Mouse (Mus musculus): ENCODE measurements around the gene Smagp. TPM values are rescaled to one million over a fixed set of nuclear protein-coding genes. Genes with fewer than 3 reads are reported as not detected.

Smagp gene
- polyA plus RNA-seq, 1 experiment from 2014 or later, result 9.3 TPM

DNA sequence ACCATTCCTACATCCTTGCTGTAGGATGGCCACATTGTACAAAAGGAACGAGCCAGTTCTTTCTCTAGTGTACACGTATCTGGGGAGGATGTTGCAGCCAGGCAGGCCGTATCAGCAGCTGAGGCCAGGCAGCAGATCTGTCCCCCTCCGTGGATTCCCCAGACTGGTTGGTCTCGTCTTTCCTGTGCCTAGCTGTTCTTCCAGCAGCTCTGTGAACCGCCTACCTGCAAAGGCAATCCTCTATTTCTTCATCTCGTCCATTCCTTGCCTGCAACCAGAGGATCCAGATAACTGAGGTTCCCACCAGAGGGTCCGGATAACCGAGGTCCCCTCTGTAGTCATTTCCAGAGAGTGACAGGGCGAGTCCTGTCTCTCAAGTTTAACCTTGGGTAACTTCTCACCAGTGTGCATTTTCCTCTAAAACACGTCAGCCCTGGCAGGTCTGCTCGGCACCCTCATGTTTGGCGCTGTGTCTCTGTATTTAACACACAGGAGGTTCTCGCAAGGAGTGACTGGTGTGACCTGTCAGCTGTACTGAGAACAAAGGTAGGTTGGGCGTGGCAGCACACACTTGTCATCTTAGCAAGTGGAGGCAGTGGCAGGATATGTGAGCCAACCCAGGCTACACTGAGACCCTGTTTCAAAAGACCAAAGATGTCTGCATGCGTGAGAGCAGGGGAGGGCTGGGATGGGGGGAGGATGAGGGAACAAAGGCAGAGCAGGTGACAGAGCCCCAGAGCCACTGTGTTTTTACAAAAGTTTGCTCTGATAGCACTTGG lies 3.4 kb upstream of the Smagp start:
- H3K27ac ChIP-seq (replicated peaks), result no peak overlapping the region
- 65% methylated on average over 16 of the region's 16 CpGs for WGBS (ENCODE audit: insufficient replicate concordance)
- H3K4me2 ChIP-seq, result no peak overlapping the region
- peaks cover 41% of the 10 kb centered on the region for H3K27me3 ChIP-seq
- H3K9ac ChIP-seq, result no peak overlapping the region
- H3K4me1 ChIP-seq (replicated peaks), result peaks cover 22% of the 10 kb centered on the region
- no peaks in the 10 kb centered on the region for H3K36me3 ChIP-seq (replicated peaks)
- ATAC-seq (ENCODE audit: insufficient read depth), result no peak
- no peak overlapping the region for H3K4me3 ChIP-seq (replicated peaks)
- no peaks in the 10 kb centered on the region for H3K9me3 ChIP-seq (replicated peaks)

DNA sequence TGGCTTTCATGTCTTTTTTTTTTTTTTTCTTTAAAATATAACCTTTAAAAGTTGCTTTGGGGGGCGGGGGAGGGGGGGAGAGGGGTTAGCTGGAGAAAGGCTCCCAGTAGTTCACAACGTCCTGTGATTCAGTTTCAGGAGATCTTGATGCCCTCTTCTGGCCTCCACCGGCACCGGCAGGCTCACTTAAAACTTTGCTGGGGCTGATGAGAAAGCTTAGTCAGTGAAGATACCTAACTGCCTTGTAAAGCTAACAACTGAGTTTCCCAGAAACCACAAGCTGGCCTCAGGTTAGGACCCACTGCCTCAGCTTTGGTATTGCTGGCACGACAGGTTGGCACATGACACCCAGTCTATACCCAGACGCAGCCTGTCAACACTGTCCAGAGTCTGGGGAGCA lies 921 bp upstream of the Smagp start:
- Histone ChIP-seq H3K4me2 (peak overlapping the region; percentile 71), H3K9me3 (replicated peaks) (no peaks in the 10 kb centered on the region), H3K4me1 (replicated peaks) (peaks cover 29% of the 10 kb centered on the region), H3K4me3 (replicated peaks) (peak overlapping the region; percentile 59; the same call in 1 of the 2 replicates), H3K36me3 (replicated peaks) (no peaks in the 10 kb centered on the region), H3K27ac (replicated peaks) (no peak overlapping the region), H3K27me3 (peaks cover 60% of the 10 kb centered on the region), H3K9ac (no peak overlapping the region)
- ATAC-seq (ENCODE audit: insufficient read depth), result no peak
- 8% methylated on average over 6 of the region's 6 CpGs for WGBS (ENCODE audit: insufficient replicate concordance)

DNA sequence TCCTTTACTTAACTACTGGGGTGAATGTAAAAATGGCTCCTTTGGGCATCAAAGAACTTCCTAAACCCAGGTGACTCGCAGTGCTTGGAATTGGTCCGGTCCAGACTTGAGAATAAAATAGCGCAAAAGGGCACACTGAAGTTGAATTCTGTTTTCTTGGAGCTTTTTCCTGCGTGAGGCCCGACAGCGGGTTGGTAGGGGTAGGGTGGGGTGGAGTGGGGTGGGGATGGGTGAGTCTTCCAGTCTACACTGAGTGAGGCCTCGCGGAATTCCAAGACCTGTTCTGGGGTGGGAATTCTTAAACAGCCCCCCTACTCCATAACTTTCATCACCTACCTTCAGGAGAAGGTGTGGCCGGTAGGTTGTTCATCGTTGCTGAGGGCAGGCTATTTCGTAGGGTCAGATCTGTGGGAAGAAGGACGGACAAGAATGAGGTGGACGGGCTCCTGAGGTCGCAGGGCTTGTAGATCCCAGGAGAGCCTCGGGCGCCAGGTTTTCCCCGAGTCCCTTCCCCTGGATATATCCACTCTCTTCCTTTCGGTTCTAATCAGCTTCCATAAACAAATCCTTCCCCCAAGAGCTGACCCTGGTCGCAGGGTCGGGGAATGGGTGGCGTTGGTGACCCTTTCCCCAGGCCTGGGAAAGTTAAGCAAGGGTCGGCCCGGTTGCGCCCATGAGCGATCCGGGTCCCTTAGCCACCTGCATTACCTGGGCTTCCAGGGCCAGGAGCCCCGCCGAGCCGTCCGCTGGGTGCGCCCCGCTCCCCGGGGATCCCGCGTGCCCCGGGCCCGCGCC lies 692 bp downstream of the Smagp start:
- H3K36me3 ChIP-seq (replicated peaks), result no peaks in the 10 kb centered on the region
- H3K4me2 ChIP-seq, result peak overlapping the region; percentile 71
- H3K4me3 ChIP-seq (replicated peaks), result peak overlapping the region; percentile 59
- no peaks in the 10 kb centered on the region for H3K9me3 ChIP-seq (replicated peaks)
- H3K27ac ChIP-seq (replicated peaks), result peak overlapping the region; percentile 24; the same call in 1 of the 2 replicates
- no peak for ATAC-seq (ENCODE audit: insufficient read depth)
- WGBS (ENCODE audit: insufficient replicate concordance), result 4% methylated on average over 38 of the region's 38 CpGs
- H3K27me3 ChIP-seq, result peaks cover 60% of the 10 kb centered on the region
- peak overlapping the region; percentile 35; the same call in 1 of the 2 replicates for H3K9ac ChIP-seq
- H3K4me1 ChIP-seq (replicated peaks), result peaks cover 46% of the 10 kb centered on the region

DNA sequence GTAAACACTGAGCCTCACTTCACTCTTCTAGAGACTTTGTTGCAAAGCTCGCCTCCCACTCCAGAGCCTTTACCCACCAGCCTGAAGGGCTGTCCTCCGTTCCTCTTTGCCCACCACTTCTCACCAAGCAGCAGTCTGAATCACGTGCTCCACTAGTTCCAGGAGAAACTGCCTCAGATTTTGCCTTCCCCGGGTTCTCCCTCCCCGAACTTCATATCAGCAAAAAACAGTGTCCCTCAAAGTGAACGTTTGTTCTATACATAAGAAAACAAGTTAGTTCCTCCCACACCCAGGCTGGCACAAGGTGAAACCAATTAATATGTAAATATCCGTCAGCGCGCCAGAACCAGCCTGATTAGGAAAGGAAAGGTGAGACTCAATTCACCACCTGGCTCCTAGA lies 1.5 kb downstream of the Smagp start:
- Histone ChIP-seq H3K4me1 (replicated peaks) (peaks cover 45% of the 10 kb centered on the region), H3K9me3 (replicated peaks) (no peaks in the 10 kb centered on the region), H3K27me3 (peaks cover 60% of the 10 kb centered on the region), H3K27ac (replicated peaks) (no peak overlapping the region), H3K4me3 (replicated peaks) (no peak overlapping the region), H3K36me3 (replicated peaks) (no peaks in the 10 kb centered on the region), H3K9ac (no peak overlapping the region), H3K4me2 (0 out of 2 replicates have a peak overlapping the region, but pooled peaks have one; percentile 1)
- ATAC-seq (ENCODE audit: insufficient read depth), result no peak
- 10% methylated on average over 9 of the region's 9 CpGs for WGBS (ENCODE audit: insufficient replicate concordance)

DNA sequence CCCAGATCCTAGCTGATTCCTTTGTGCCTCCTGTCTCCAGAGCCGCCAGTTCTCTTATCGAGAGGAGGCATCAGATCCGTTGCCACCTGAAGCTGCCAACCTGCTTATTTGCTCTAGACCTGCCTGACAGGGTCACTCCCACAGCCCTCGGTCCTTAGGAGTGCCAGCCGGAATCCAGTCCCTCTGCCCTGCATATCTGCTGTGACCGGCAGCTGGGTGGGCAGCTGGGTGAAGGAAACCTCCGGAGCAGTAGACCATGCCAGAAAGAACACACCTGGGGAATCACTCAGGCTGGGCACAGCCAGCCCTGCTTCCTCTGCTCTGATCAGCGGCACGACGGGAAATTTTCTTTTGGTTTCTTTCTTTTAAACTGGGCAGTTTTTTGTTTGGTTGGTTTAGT lies 3.4 kb downstream of the Smagp start:
- 67% methylated on average over 10 of the region's 10 CpGs for WGBS (ENCODE audit: insufficient replicate concordance)
- Histone ChIP-seq H3K27me3 (peaks cover 51% of the 10 kb centered on the region), H3K4me2 (no peak overlapping the region), H3K4me1 (replicated peaks) (peaks cover 45% of the 10 kb centered on the region), H3K9me3 (replicated peaks) (no peaks in the 10 kb centered on the region), H3K4me3 (replicated peaks) (no peak overlapping the region), H3K27ac (replicated peaks) (no peak overlapping the region), H3K9ac (no peak overlapping the region), H3K36me3 (replicated peaks) (no peaks in the 10 kb centered on the region)
- ATAC-seq (ENCODE audit: insufficient read depth), result no peak

DNA sequence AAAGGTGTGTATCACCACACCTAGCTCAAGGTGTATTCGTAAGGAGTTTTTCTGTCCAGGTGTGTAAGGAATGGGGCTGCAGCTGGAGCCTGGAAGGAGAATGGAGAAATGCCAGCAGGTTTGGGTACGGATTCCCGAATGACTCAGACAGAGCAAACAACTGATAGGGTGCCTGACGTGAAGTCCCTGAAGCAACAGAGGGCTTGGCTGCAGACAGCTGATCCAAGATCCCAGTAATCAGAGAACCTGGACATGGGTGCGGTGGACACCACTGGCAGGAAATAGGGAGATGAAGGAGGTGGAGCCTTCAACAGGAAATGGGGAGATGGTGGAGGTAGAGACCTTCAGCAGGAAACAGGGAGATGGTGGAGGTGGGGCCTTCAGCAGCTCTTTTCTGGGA lies 4.4 kb downstream of the Smagp start:
- WGBS (ENCODE audit: insufficient replicate concordance), result 56% methylated on average over 5 of the region's 5 CpGs
- Histone ChIP-seq H3K36me3 (replicated peaks) (no peaks in the 10 kb centered on the region), H3K4me1 (replicated peaks) (peaks cover 52% of the 10 kb centered on the region), H3K9me3 (replicated peaks) (no peaks in the 10 kb centered on the region), H3K9ac (no peak overlapping the region), H3K27ac (replicated peaks) (no peak overlapping the region), H3K4me3 (replicated peaks) (no peak overlapping the region), H3K27me3 (peaks cover 41% of the 10 kb centered on the region), H3K4me2 (no peak overlapping the region)
- no peak for ATAC-seq (ENCODE audit: insufficient read depth)

DNA sequence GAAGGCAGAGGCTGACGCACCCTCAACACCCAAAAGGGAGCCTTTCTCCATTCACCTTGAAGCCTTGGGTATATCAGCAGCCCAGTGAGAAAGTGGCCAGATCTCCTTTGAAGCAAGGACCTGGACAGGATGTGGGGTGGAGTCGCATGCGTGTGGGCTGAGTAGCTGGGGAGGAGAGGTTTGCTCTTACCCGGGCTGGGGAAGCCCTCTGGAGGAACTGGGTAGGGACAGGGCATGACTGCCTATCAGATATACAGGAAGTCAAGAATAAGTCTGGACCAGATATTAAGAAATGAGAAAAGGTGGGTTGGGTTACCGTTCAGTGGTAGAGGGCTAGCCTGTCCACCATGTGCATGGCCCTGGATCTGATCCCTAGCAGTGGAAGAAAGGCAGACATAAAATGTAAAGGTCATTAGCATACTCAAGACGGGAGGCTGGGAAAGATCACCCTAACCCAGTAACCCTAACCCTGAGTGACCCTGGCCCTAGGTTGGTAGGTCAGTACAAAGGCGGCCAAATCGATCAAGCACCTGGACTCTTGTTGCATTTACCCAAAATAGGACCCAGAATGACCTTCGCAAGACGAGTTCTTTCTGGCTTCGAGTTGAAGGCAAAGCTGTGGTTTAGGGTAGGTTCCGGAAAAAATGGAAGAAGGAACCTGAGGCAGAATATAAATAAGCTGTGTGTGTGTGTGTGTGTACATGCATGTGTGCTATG lies 5.1 kb downstream of the Smagp start:
- peaks cover 34% of the 10 kb centered on the region for H3K27me3 ChIP-seq
- H3K27ac ChIP-seq (replicated peaks), result no peak overlapping the region
- no peak overlapping the region for H3K4me3 ChIP-seq (replicated peaks)
- ATAC-seq (ENCODE audit: insufficient read depth), result no peak
- WGBS (ENCODE audit: insufficient replicate concordance), result 31% methylated on average over 12 of the region's 12 CpGs
- H3K4me2 ChIP-seq, result no peak overlapping the region
- no peak overlapping the region for H3K9ac ChIP-seq
- no peaks in the 10 kb centered on the region for H3K36me3 ChIP-seq (replicated peaks)
- H3K4me1 ChIP-seq (replicated peaks), result peaks cover 47% of the 10 kb centered on the region
- no peaks in the 10 kb centered on the region for H3K9me3 ChIP-seq (replicated peaks)

DNA sequence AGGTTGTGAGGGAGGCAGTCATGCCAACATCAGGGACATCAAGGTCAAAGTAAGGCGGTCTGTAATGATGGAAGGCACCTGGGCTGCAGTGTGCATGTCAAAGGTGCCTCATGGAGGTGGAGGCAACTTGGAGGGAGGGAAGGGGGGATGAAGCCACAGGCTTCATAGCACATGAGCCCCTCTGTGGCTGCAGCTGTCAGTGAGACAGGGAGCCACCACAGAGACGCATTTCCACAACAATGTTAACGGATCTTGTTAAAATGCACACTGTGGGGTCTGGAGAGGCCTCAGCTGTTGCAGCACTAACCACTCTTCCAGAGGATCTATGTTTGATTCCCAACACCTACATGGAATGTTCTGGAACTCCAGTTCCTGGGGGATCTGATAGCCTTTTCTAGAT lies 6.6 kb downstream of the Smagp start:
- WGBS (ENCODE audit: insufficient replicate concordance), result 65% methylated on average over 3 of the region's 3 CpGs
- H3K4me2 ChIP-seq, result no peak overlapping the region
- H3K9ac ChIP-seq, result no peak overlapping the region
- peaks cover 38% of the 10 kb centered on the region for H3K4me1 ChIP-seq (replicated peaks)
- H3K27ac ChIP-seq (replicated peaks), result no peak overlapping the region
- H3K36me3 ChIP-seq (replicated peaks), result no peaks in the 10 kb centered on the region
- no peak for ATAC-seq (ENCODE audit: insufficient read depth)
- no peaks in the 10 kb centered on the region for H3K9me3 ChIP-seq (replicated peaks)
- peaks cover 19% of the 10 kb centered on the region for H3K27me3 ChIP-seq
- no peak overlapping the region for H3K4me3 ChIP-seq (replicated peaks)

DNA sequence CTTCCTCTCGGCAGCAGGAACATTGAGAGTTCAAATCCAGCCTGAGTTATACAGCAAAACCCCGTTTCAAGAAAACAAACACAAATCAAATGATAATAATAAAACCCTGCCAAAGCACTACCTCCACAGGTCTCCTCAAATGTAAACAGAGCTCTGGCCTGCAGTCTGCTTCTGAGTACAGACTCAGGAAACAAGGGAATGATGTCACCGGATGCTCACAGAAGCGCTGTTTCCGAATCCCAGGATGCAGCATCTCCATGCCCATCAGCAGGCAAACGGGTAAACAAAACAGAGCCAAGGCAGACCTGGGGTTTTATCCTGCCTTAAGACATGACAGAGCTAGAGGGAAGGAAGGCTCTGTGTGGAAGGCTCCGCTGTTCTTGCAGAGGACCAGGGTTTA lies 7.9 kb downstream of the Smagp start:
- Histone ChIP-seq H3K9ac (no peak overlapping the region), H3K4me1 (replicated peaks) (peaks cover 43% of the 10 kb centered on the region), H3K9me3 (replicated peaks) (no peaks in the 10 kb centered on the region), H3K4me3 (replicated peaks) (no peak overlapping the region), H3K27me3 (peaks cover 8% of the 10 kb centered on the region), H3K27ac (replicated peaks) (no peak overlapping the region), H3K4me2 (no peak overlapping the region), H3K36me3 (replicated peaks) (no peaks in the 10 kb centered on the region)
- 41% methylated on average over 7 of the region's 7 CpGs for WGBS (ENCODE audit: insufficient replicate concordance)
- no peak for ATAC-seq (ENCODE audit: insufficient read depth)

DNA sequence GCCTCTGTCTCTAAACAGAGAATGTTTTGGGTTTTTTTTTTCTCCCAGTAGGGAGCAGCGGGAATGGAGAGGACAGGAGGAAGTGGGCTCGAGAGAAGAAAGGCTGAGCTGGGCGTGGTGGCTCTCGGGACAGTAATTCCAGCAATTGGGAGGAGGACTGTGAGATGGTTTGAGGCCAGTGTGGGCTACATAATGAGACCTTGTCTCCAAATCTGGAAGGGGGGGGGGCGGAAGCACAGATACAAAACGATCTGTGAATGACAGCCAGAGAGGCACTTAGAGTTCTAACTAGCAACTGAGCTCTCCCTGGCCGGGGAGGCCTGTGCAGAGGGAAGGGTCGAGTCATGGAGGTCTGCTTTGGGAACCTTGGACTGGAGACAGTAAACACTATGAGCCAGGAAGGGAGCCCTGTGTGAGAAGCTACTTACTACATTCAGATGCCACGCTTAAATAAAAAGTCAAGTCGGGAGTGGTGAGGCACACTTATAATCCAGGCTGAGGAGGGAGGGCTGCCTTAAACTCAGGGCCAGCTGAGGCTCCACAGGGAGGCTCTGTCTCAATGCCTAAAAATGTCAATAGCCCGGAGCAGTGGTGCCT lies 8.9 kb downstream of the Smagp start:
- no peak overlapping the region for H3K9ac ChIP-seq
- H3K27ac ChIP-seq (replicated peaks), result no peak overlapping the region

DNA sequence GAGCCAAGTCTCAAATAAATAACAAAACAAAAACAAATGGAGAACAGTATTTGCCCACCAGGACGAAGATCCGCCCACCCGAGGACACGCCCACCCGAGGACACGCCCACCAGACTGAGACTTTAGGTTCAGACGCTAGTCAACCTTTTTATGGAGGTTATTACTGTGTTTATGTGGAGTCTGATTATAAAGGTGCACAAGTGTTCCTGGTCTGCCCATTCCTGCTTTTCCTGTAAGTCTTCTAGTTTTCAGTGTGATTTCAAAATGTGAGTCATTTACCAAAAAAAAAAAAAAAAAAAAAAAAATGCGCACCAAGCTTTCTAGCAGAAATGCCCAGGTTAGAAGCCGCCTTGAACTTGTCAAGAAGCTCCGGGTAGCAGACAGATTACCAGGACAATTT lies 9.5 kb downstream of the Smagp start:
- Histone ChIP-seq H3K9me3 (replicated peaks) (no peaks in the 10 kb centered on the region), H3K4me3 (replicated peaks) (no peak overlapping the region), H3K9ac (no peak overlapping the region), H3K27me3 (no peaks in the 10 kb centered on the region), H3K27ac (replicated peaks) (no peak overlapping the region), H3K4me1 (replicated peaks) (peaks cover 43% of the 10 kb centered on the region), H3K36me3 (replicated peaks) (no peaks in the 10 kb centered on the region), H3K4me2 (no peak overlapping the region)
- WGBS (ENCODE audit: insufficient replicate concordance), result 26% methylated on average over 10 of the region's 10 CpGs
- ATAC-seq (ENCODE audit: insufficient read depth), result no peak

More for the DNA sequence above, 8.9 kb downstream of the Smagp start:
- H3K36me3 ChIP-seq (replicated peaks), result no peaks in the 10 kb centered on the region
- 31% methylated on average over 11 of the region's 11 CpGs for WGBS (ENCODE audit: insufficient replicate concordance)
- no peaks in the 10 kb centered on the region for H3K27me3 ChIP-seq
- no peak overlapping the region for H3K4me2 ChIP-seq
- H3K4me1 ChIP-seq (replicated peaks), result peaks cover 47% of the 10 kb centered on the region
- H3K9me3 ChIP-seq (replicated peaks), result no peaks in the 10 kb centered on the region
- no peak for ATAC-seq (ENCODE audit: insufficient read depth)
- no peak overlapping the region for H3K4me3 ChIP-seq (replicated peaks)

All from liver, embryonic 15.5 days (tissue).